Mouse (Mus musculus) gastrocnemius, postnatal 14 days (tissue): ENCODE results near the gene 4930432M17Rik. TPM values are rescaled to one million over a fixed set of nuclear protein-coding genes. Genes with fewer than 3 reads are reported as not detected.

Source experiments
- DNase-seq: peaks from one replicate; pipeline ENCODE4 v3.0.0; 2021; ENCODE audit warnings: mixed read lengths
- intact Hi-C: fragments of 180-260 bp; cut with DNase I; formaldehyde crosslinking; loops from one replicate; pipeline ENCODE4 v1.15.1; 2025; ENCODE audit warnings: low total_unique reads
- total RNA-seq, 2 experiments: library from RNA; stranded (reverse); gene quantifications; 2 replicates each; pipeline ENCODE4 v1.2.3; 2021

Gene 4930432M17Rik
- total RNA-seq, 2 experiments from 2014 or later, result not detected

- intact Hi-C loops, result no loop called here
- no peak for DNase-seq
Measured at GRCm38 (mm10) chr3:121700364-121700952, 29.9 kb downstream of the 4930432M17Rik start.

- intact Hi-C loops, result no loop called here
- no peak for DNase-seq
Measured at GRCm38 (mm10) chr3:121703155-121703879, 32.8 kb downstream of the 4930432M17Rik start.

GRCm38 (mm10) chr3:121703880-121704243 lies 33.3 kb downstream of the 4930432M17Rik start:
- intact Hi-C loops, result no loop called here
- DNase-seq, result no peak

- intact Hi-C loops, result no loop called here
- DNase-seq, result no peak
Measured at GRCm38 (mm10) chr3:121706087-121706486, 35.5 kb downstream of the 4930432M17Rik start.

- intact Hi-C loops, result no loop called here
- DNase-seq, result no peak
Measured at GRCm38 (mm10) chr3:121707106-121707505, 36.5 kb downstream of the 4930432M17Rik start.

- intact Hi-C loops, result no loop called here
- no peak for DNase-seq
Measured at GRCm38 (mm10) chr3:121710894-121711531, 40.5 kb downstream of the 4930432M17Rik start.

- DNase-seq, result no peak
- intact Hi-C loops, result no loop called here
Measured at GRCm38 (mm10) chr3:121712222-121712621, 41.7 kb downstream of the 4930432M17Rik start.

- DNase-seq, result no peak
- intact Hi-C loops, result no loop called here
Measured at GRCm38 (mm10) chr3:121713151-121713701, 42.7 kb downstream of the 4930432M17Rik start.

GRCm38 (mm10) chr3:121713816-121714215 lies 43.3 kb downstream of the 4930432M17Rik start:
- DNase-seq, result no peak
- intact Hi-C loops, result no loop called here

- intact Hi-C loops, result no loop called here
- no peak for DNase-seq
Measured at GRCm38 (mm10) chr3:121714461-121714860, 43.9 kb downstream of the 4930432M17Rik start.

GRCm38 (mm10) chr3:121715336-121715735 lies 44.8 kb downstream of the 4930432M17Rik start:
- DNase-seq, result no peak
- intact Hi-C loops, result no loop called here

GRCm38 (mm10) chr3:121715741-121716459 lies 45.3 kb downstream of the 4930432M17Rik start:
- intact Hi-C loops, result no loop called here
- no peak for DNase-seq

- no peak for DNase-seq
- intact Hi-C loops, result no loop called here
Measured at GRCm38 (mm10) chr3:121716480-121716879, 45.9 kb downstream of the 4930432M17Rik start.

GRCm38 (mm10) chr3:121718679-121719078 lies 48.1 kb downstream of the 4930432M17Rik start:
- no peak for DNase-seq
- intact Hi-C loops, result no loop called here

GRCm38 (mm10) chr3:121719701-121720100 lies 49.1 kb downstream of the 4930432M17Rik start:
- no peak for DNase-seq
- intact Hi-C loops, result no loop called here

GRCm38 (mm10) chr3:121720801-121721690 lies 50.5 kb downstream of the 4930432M17Rik start:
- DNase-seq, result no peak
- intact Hi-C loops, result no loop called here

GRCm38 (mm10) chr3:121721691-121722070 lies 51.1 kb downstream of the 4930432M17Rik start:
- intact Hi-C loops, result loop anchor here (2.0 kb wide), 1 partner anchor 171 kb away; no protein-coding TSS in a partner anchor

GRCm38 (mm10) chr3:121722971-121723844 lies 52.6 kb downstream of the 4930432M17Rik start, which contains the start of gene F3:
F3 (plus strand) TSS chr3:121723537.
- intact Hi-C loops, result loop anchor here (2.0 kb wide), 1 partner anchor 172 kb away; no protein-coding TSS in a partner anchor
- DNase-seq, result peak; percentile 84

More at GRCm38 (mm10) chr3:121721691-121722070, 51.1 kb downstream of the 4930432M17Rik start:
- no peak for DNase-seq
